Mouse (Mus musculus): Measurements from ENCODE around the gene Cpm. TPM values are rescaled to one million over a fixed set of nuclear protein-coding genes. Genes with fewer than 3 reads are reported as not detected.

Cpm gene
- total RNA-seq, 2 experiments from 2014 or later, result 20.3 to 33.2 TPM

- no peak for DNase-seq (ENCODE audit: low spot score in 2 of 2)
Observed at GRCm38 (mm10) chr10:117683734-117684037, 54.4 kb downstream of the Cpm start.

GRCm38 (mm10) chr10:117684298-117685170, 55.2 kb downstream of the Cpm start:
- no peak for DNase-seq (ENCODE audit: low spot score in 2 of 2)

GRCm38 (mm10) chr10:117685171-117685848, 56.0 kb downstream of the Cpm start:
- no peak for DNase-seq (ENCODE audit: low spot score in 2 of 2)

GRCm38 (mm10) chr10:117685849-117686591, 56.7 kb downstream of the Cpm start:
- DNase-seq (ENCODE audit: low spot score in 2 of 2), result no peak

- DNase-seq (ENCODE audit: low spot score in 2 of 2), result no peak
Observed at GRCm38 (mm10) chr10:117687018-117687417, 57.7 kb downstream of the Cpm start.

GRCm38 (mm10) chr10:117687577-117687976, 58.3 kb downstream of the Cpm start:
- no peak for DNase-seq (ENCODE audit: low spot score in 2 of 2)

GRCm38 (mm10) chr10:117688204-117689151, 59.2 kb downstream of the Cpm start:
- no peak for DNase-seq (ENCODE audit: low spot score in 2 of 2)

GRCm38 (mm10) chr10:117689297-117690100, 60.2 kb downstream of the Cpm start:
- DNase-seq (ENCODE audit: low spot score in 2 of 2), result no peak

- DNase-seq (ENCODE audit: low spot score in 2 of 2), result no peak
Observed at GRCm38 (mm10) chr10:117690101-117690352, 60.7 kb downstream of the Cpm start.

GRCm38 (mm10) chr10:117690770-117691296, 61.5 kb downstream of the Cpm start:
- no peak for DNase-seq (ENCODE audit: low spot score in 2 of 2)

GRCm38 (mm10) chr10:117691389-117691968, 62.2 kb downstream of the Cpm start:
- no peak for DNase-seq (ENCODE audit: low spot score in 2 of 2)

- DNase-seq (ENCODE audit: low spot score in 2 of 2), result no peak
Observed at GRCm38 (mm10) chr10:117692173-117692572, 62.9 kb downstream of the Cpm start.

- DNase-seq (ENCODE audit: low spot score in 2 of 2), result no peak
Observed at GRCm38 (mm10) chr10:117692953-117693352, 63.7 kb downstream of the Cpm start.

- DNase-seq (ENCODE audit: low spot score in 2 of 2), result no peak
Observed at GRCm38 (mm10) chr10:117694255-117694953, 65.1 kb downstream of the Cpm start.

GRCm38 (mm10) chr10:117695027-117695426, 65.7 kb downstream of the Cpm start:
- no peak for DNase-seq (ENCODE audit: low spot score in 2 of 2)

GRCm38 (mm10) chr10:117695605-117696004, 66.3 kb downstream of the Cpm start:
- DNase-seq (ENCODE audit: low spot score in 2 of 2), result no peak

- DNase-seq (ENCODE audit: low spot score in 2 of 2), result no peak
Observed at GRCm38 (mm10) chr10:117696021-117696826, 66.9 kb downstream of the Cpm start.
